Mouse (Mus musculus) MEL (cell line): Measurements from ENCODE around the gene Nfkbil1. TPM values are rescaled to one million over a fixed set of nuclear protein-coding genes. Genes with fewer than 3 reads are reported as not detected.

Experiments
- DNase-seq: peaks from one replicate; pipeline ENCODE4 v3.0.0; 2011; ENCODE audit warnings: low read depth, low spot score
- H3K27ac ChIP-seq: 2 replicates; pipeline ENCODE4 v1.5.1; 2012; ENCODE audit warnings: low read depth, mild to moderate bottlenecking, control low read depth, low read length, moderate library complexity; ENCODE audit not compliant: control insufficient read depth
- H3K27me3 ChIP-seq, 2 experiments: fragments of 150-350 bp in 1 of 2; sonication (generic) in 1 of 2; 2 replicates each; pipeline ENCODE4 v1.6.1; 2012; ENCODE audit warnings: low read length in 2 of 2, mild to moderate bottlenecking in 2 of 2, improper control_type of control experiment in 1 of 2, moderate library complexity in 1 of 2; ENCODE audit not compliant: insufficient read depth in 2 of 2, control insufficient read depth in 1 of 2
- H3K36me3 ChIP-seq, 2 experiments: 2 replicates each; pipeline ENCODE4 v1.6.1; 2012 to 2014; ENCODE audit warnings: low read length in 2 of 2, improper control_type of control experiment in 1 of 2, inconsistent platforms in 1 of 2, mild to moderate bottlenecking in 1 of 2; ENCODE audit not compliant: insufficient read depth in 2 of 2, control insufficient read depth in 1 of 2
- H3K4me1 ChIP-seq, 2 experiments: fragments of 150-350 bp in 1 of 2; sonication (generic) in 1 of 2; 2 replicates each; pipeline ENCODE4 v1.6.1; 2012; ENCODE audit warnings: low read length in 2 of 2, improper control_type of control experiment in 1 of 2, mild to moderate bottlenecking in 1 of 2; ENCODE audit not compliant: insufficient read depth in 2 of 2, control insufficient read depth in 1 of 2
- H3K4me3 ChIP-seq, 2 experiments: fragments of 150-350 bp in 1 of 2; sonication (generic) in 1 of 2; 2 replicates each; pipeline ENCODE4 v1.5.1; 2012; ENCODE audit warnings: low read depth in 2 of 2, low read length in 2 of 2, mild to moderate bottlenecking in 2 of 2, moderate library complexity in 2 of 2, control low read depth in 1 of 2, improper control_type of control experiment in 1 of 2; ENCODE audit not compliant: control insufficient read depth in 1 of 2, insufficient read depth in 1 of 2
- H3K79me2 ChIP-seq: 2 replicates; pipeline ENCODE4 v1.6.1; 2012; ENCODE audit warnings: mild to moderate bottlenecking, low read length, moderate library complexity; ENCODE audit not compliant: control insufficient read depth, poor library complexity, insufficient read depth
- H3K9ac ChIP-seq: 2 replicates; pipeline ENCODE4 v1.6.1; 2012; ENCODE audit warnings: low read depth, mild to moderate bottlenecking, control low read depth, low read length, moderate library complexity; ENCODE audit not compliant: control insufficient read depth, poor library complexity, severe bottlenecking
- H3K9me3 ChIP-seq: fragments of 150-350 bp; sonication (generic); replicated peaks from 2 replicates; pipeline ENCODE4 v1.6.1; 2012; ENCODE audit warnings: mild to moderate bottlenecking, low read length, improper control_type of control experiment, moderate library complexity; ENCODE audit not compliant: insufficient read depth
- BHLHE40 ChIP-seq: IDR thresholded peaks from 2 replicates; pipeline ENCODE4 v1.6.1; 2012; ENCODE audit warnings: low read depth, mild to moderate bottlenecking, inconsistent platforms, low read length, improper control_type of control experiment, borderline replicate concordance
- CHD2 ChIP-seq: IDR thresholded peaks from 2 replicates; pipeline ENCODE4 v1.6.1; 2011; ENCODE audit warnings: low read length, improper control_type of control experiment
- EP300 ChIP-seq, 2 experiments: IDR thresholded peaks; 2 replicates each; pipeline ENCODE4 v1.6.1; 2011; ENCODE audit warnings: improper control_type of control experiment in 2 of 2, low read length in 2 of 2, low read depth in 1 of 2, mild to moderate bottlenecking in 1 of 2
- ETS1 ChIP-seq: IDR thresholded peaks from 2 replicates; pipeline ENCODE4 v1.6.1; 2012; ENCODE audit warnings: low read depth, mild to moderate bottlenecking, inconsistent platforms, low read length, improper control_type of control experiment, moderate library complexity
- GATA1 ChIP-seq: IDR thresholded peaks from 2 replicates; pipeline ENCODE4 v1.6.1; 2011; ENCODE audit warnings: low read depth, low read length, improper control_type of control experiment
- HCFC1 ChIP-seq: IDR thresholded peaks from 2 replicates; pipeline ENCODE4 v1.6.1; 2012; ENCODE audit warnings: low read depth, mild to moderate bottlenecking, inconsistent platforms, low read length, improper control_type of control experiment, moderate library complexity
- KAT2A ChIP-seq: conservative IDR thresholded peaks from 2 replicates; pipeline ENCODE4 v1.6.1; 2012; ENCODE audit warnings: low read depth, low read length, improper control_type of control experiment, inconsistent platforms
- MAFK ChIP-seq: IDR thresholded peaks from 2 replicates; pipeline ENCODE4 v1.6.1; 2011; ENCODE audit warnings: low read depth, mild to moderate bottlenecking, low read length, improper control_type of control experiment, borderline replicate concordance
- MAX ChIP-seq: IDR thresholded peaks from 2 replicates; pipeline ENCODE4 v1.6.1; 2011; ENCODE audit warnings: low read length, improper control_type of control experiment
- MEF2A ChIP-seq: IDR thresholded peaks from 2 replicates; pipeline ENCODE4 v1.6.1; 2014; ENCODE audit warnings: low read depth, mild to moderate bottlenecking, inconsistent platforms, low read length, improper control_type of control experiment; ENCODE audit not compliant: poor library complexity, insufficient replicate concordance, severe bottlenecking; ENCODE audit errors: extremely low read depth
- MYB ChIP-seq: IDR thresholded peaks from 2 replicates; pipeline ENCODE4 v1.6.1; 2011; ENCODE audit warnings: mild to moderate bottlenecking, low read depth, low read length, improper control_type of control experiment
- MYC ChIP-seq: IDR thresholded peaks from 2 replicates; pipeline ENCODE4 v1.6.1; 2011; ENCODE audit warnings: low read depth, mild to moderate bottlenecking, low read length, improper control_type of control experiment, moderate library complexity
- POLR2AphosphoS2 ChIP-seq: IDR thresholded peaks from 2 replicates; pipeline ENCODE4 v1.6.1; 2011; ENCODE audit warnings: low read length, improper control_type of control experiment
- POLR2AphosphoS5 ChIP-seq: IDR thresholded peaks from 2 replicates; pipeline ENCODE4 v1.6.1; 2012; ENCODE audit warnings: low read depth, borderline replicate concordance, mild to moderate bottlenecking, inconsistent platforms, low read length, moderate library complexity, mixed read lengths
- RAD21 ChIP-seq: IDR thresholded peaks from 2 replicates; pipeline ENCODE4 v1.6.1; 2011; ENCODE audit warnings: mild to moderate bottlenecking, low read depth, low read length, improper control_type of control experiment
- SIN3A ChIP-seq: IDR thresholded peaks from 2 replicates; pipeline ENCODE4 v1.6.1; 2012; ENCODE audit warnings: low read length, improper control_type of control experiment, inconsistent platforms
- SMC3 ChIP-seq: IDR thresholded peaks from 2 replicates; pipeline ENCODE4 v1.6.1; 2011; ENCODE audit warnings: low read depth, low read length, improper control_type of control experiment
- TAL1 ChIP-seq: IDR thresholded peaks from 2 replicates; pipeline ENCODE4 v1.6.1; 2012; ENCODE audit warnings: mild to moderate bottlenecking, inconsistent platforms, low read length, moderate library complexity, mixed read lengths
- TBP ChIP-seq: IDR thresholded peaks from 2 replicates; pipeline ENCODE4 v1.8.0; 2011; ENCODE audit warnings: low read depth, low read length, improper control_type of control experiment
- TCF12 ChIP-seq: IDR thresholded peaks from 2 replicates; pipeline ENCODE4 v1.6.1; 2014; ENCODE audit warnings: low read depth, mild to moderate bottlenecking, inconsistent platforms, low read length, improper control_type of control experiment, moderate library complexity
- UBTF ChIP-seq: IDR thresholded peaks from 2 replicates; pipeline ENCODE4 v1.6.1; 2012; ENCODE audit warnings: low read depth, mild to moderate bottlenecking, inconsistent platforms, low read length, improper control_type of control experiment, moderate library complexity, borderline replicate concordance; ENCODE audit not compliant: insufficient read depth
- USF1 ChIP-seq: IDR thresholded peaks from 2 replicates; pipeline ENCODE4 v1.6.1; 2014; ENCODE audit warnings: low read depth, mild to moderate bottlenecking, inconsistent platforms, low read length, improper control_type of control experiment, moderate library complexity
- USF2 ChIP-seq, 2 experiments: IDR thresholded peaks; 2 replicates each; pipeline ENCODE4 v1.6.1; 2011 to 2012; ENCODE audit warnings: improper control_type of control experiment in 2 of 2, low read length in 2 of 2, borderline replicate concordance in 1 of 2, inconsistent platforms in 1 of 2, low read depth in 1 of 2, mild to moderate bottlenecking in 1 of 2; ENCODE audit not compliant: insufficient read depth in 1 of 2
- ZKSCAN1 ChIP-seq: IDR thresholded peaks from 2 replicates; pipeline ENCODE4 v1.6.1; 2012; ENCODE audit warnings: low read depth, mild to moderate bottlenecking, inconsistent platforms, low read length, improper control_type of control experiment, moderate library complexity
- ZNF384 ChIP-seq: IDR thresholded peaks from 2 replicates; pipeline ENCODE4 v1.6.1; 2012; ENCODE audit warnings: low read depth, mild to moderate bottlenecking, inconsistent platforms, low read length, improper control_type of control experiment
- polyA plus RNA-seq, 2 experiments: library from polyadenylated mRNA; stranded (reverse) in 1 of 2; unstranded in 1 of 2; fragments of >175 nt in 1 of 2; fragments of >200 nt in 1 of 2; gene quantifications; 2 replicates each; pipeline versions ENCODE4 v1.2.1 to v1.2.4; 2012; ENCODE audit warnings: low replicate concordance in 2 of 2, low read depth in 1 of 2; ENCODE audit not compliant: insufficient read length in 2 of 2, insufficient read depth in 1 of 2, missing spikeins in 1 of 2
- total RNA-seq: library from RNA; depleted of rRNA; stranded (reverse); fragments of 300-350 nt; gene quantifications from 2 replicates; pipeline ENCODE4 v1.2.3, GENCODE M21; 2012

Gene Nfkbil1
- total and polyA plus RNA-seq, 3 experiments: 10.3 to 26.0 TPM; not detected in 1

- TF ChIP-seq CHD2: no peak
- TF ChIP-seq ZNF384: no peak
- TF ChIP-seq MEF2A: no peak
- no peak for TF ChIP-seq POLR2AphosphoS5
- TF ChIP-seq MAFK: no peak
- no peak for TF ChIP-seq BHLHE40
- TF ChIP-seq GATA1: no peak
- TF ChIP-seq TAL1: no peak
- TF ChIP-seq SMC3: no peak
- peak; percentile 98 for TF ChIP-seq USF1
- peak; percentile 63 for TF ChIP-seq TCF12
- TF ChIP-seq SIN3A: peak; percentile 95
- peak; percentile 77 for TF ChIP-seq KAT2A
- peak; percentile 96 for TF ChIP-seq MYC
Measured at GRCm38 (mm10) chr17:35241305-35242014, 5.9 kb upstream of the Nfkbil1 start, which contains the start of gene Ddx39b (continued).

GRCm38 (mm10) chr17:35240384-35241304 lies 5.1 kb upstream of the Nfkbil1 start:
- H3K36me3 ChIP-seq: peaks cover 12 to 31% of the 10 kb centered on the region in 2 experiments
- DNase-seq: peak; percentile 56
- peaks cover 41% of the 10 kb centered on the region for H3K79me2 ChIP-seq
- peak overlapping the region; percentile 98 for H3K27ac ChIP-seq
- H3K4me1 ChIP-seq: peaks cover 5 to 28% of the 10 kb centered on the region in 2 experiments; a peak in 3 of 4 replicates
- H3K27me3 ChIP-seq: no peaks in the 10 kb centered on the region
- H3K9me3 ChIP-seq: no peaks in the 10 kb centered on the region
- TF ChIP-seq ZNF384: no peak
- TF ChIP-seq ETS1: no peak
- TF ChIP-seq BHLHE40: no peak
- TF ChIP-seq HCFC1: no peak
- no peak for TF ChIP-seq UBTF
- 0 out of 2 replicates have a peak, but pooled peaks have one; percentile 16 for TF ChIP-seq TBP
- TF ChIP-seq POLR2AphosphoS5: no peak
- TF ChIP-seq POLR2AphosphoS2: no peak; the same call in 1 of the 2 replicates
- no peak for TF ChIP-seq RAD21
- TF ChIP-seq EP300 (IDR thresholded peaks at IDR 0.05; ENCODE audit: low read depth in 1 of 2, low read length in 2 of 2): no peak
- TF ChIP-seq SMC3: no peak
- no peak for TF ChIP-seq ZKSCAN1
- no peak for TF ChIP-seq MYB
- TF ChIP-seq MAX: 0 out of 2 replicates have a peak, but pooled peaks have one; percentile 23
- no peak for TF ChIP-seq KAT2A
- TF ChIP-seq SIN3A: peak; percentile 17; the same call in 1 of the 2 replicates
- TF ChIP-seq GATA1: peak; percentile 52
- no peak for TF ChIP-seq USF2 (IDR thresholded peaks at IDR 0.05; ENCODE audit: borderline replicate concordance in 1 of 2, insufficient read depth in 1 of 2, low read depth in 1 of 2, low read length in 2 of 2)
- peak overlapping the region; percentile 50 to 54 for H3K4me3 ChIP-seq
- H3K9ac ChIP-seq: peak overlapping the region; percentile 93
